Mouse (Mus musculus) forebrain, embryonic 16.5 days (tissue): ENCODE measurements around the gene Spag16. TPM values are rescaled to one million over a fixed set of nuclear protein-coding genes. Genes with fewer than 3 reads are reported as not detected.

Experiments used
- ATAC-seq: fragments of 200-750 bp; cut with Nextera tagmentation; 2 replicates; pipeline ENCODE4 v1.8.0; 2017; ENCODE audit warnings: mild to moderate bottlenecking, moderate library complexity
- H3K27ac ChIP-seq: fragments of 300-500 bp; sonication (generic); 2 replicates; pipeline ENCODE4 v1.5.1; 2014; ENCODE audit warnings: low read length, control low read depth
- H3K27me3 ChIP-seq: fragments of 300-500 bp; sonication (generic); replicated peaks from 2 replicates; pipeline ENCODE4 v1.6.1; 2014; ENCODE audit warnings: low read length; ENCODE audit not compliant: control insufficient read depth, insufficient read depth
- H3K36me3 ChIP-seq: fragments of 300-500 bp; sonication (generic); 2 replicates; pipeline ENCODE4 v1.6.1; 2014; ENCODE audit not compliant: control insufficient read depth, insufficient read depth
- H3K4me1 ChIP-seq: fragments of 300-500 bp; sonication (generic); replicated peaks from 2 replicates; pipeline ENCODE4 v1.6.1; 2014; ENCODE audit warnings: low read length; ENCODE audit not compliant: control insufficient read depth, insufficient read depth
- H3K4me2 ChIP-seq: fragments of 300-500 bp; sonication (generic); 2 replicates; pipeline ENCODE4 v1.6.1; 2014; ENCODE audit warnings: mild to moderate bottlenecking, low read length, control low read depth
- H3K4me3 ChIP-seq: fragments of 300-500 bp; sonication (generic); replicated peaks from 2 replicates; pipeline ENCODE4 v1.5.1; 2014; ENCODE audit warnings: mild to moderate bottlenecking, low read length, control low read depth
- H3K9ac ChIP-seq: fragments of 300-500 bp; sonication (generic); replicated peaks from 2 replicates; pipeline ENCODE4 v1.6.1; 2014; ENCODE audit warnings: low read depth, low read length, control low read depth
- H3K9me3 ChIP-seq: fragments of 300-500 bp; sonication (generic); 2 replicates; pipeline ENCODE4 v1.6.1; 2016; ENCODE audit warnings: low read length; ENCODE audit not compliant: control insufficient read depth
- WGBS: fragments of 180-500 bp; shearing (Covaris S2); extraction: QIAGEN DNeasy Blood & Tissue Kit; methylation state at CpG from one replicate; pipeline ENCODE4 v1.1.7; 2014; 5-methylcytosine and 5-hydroxymethylcytosine counted together
- polyA plus RNA-seq: library from polyadenylated mRNA; unstranded; fragments of >200 nt; fragmentation: Nextera tagmentation; extraction: Ambion mirVana; gene quantifications from 2 replicates; pipeline ENCODE4 v1.2.1, GENCODE M21; 2015

Spag16 gene
- polyA plus RNA-seq, 1 experiment from 2014 or later = 1.2 TPM

DNA sequence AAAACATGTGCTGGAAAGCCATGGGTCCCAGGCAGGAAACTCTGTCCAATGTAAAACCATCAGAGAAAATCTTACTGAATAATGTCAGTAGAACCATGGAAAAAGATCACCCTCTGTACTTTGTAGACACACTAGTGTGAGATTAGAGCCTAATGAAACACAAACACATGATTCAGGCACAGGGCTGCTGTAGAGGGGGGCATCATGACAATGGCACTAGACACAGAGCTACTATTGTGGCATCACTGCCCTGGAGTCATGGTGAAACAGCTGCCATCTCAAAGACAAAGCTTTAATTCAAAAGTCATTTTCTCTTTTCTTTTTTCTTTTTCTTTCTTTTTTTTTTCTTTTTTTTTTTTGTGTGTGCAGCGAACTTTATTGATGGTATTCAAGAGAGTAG lies 240.6 kb downstream of the Spag16 start:
- 44% methylated on average over 1 of the region's 1 CpGs for WGBS
- H3K4me3 ChIP-seq = no peak overlapping the region
- H3K9me3 ChIP-seq = no peaks in the 10 kb centered on the region
- H3K4me1 ChIP-seq = no peaks in the 10 kb centered on the region
- no peaks in the 10 kb centered on the region for H3K36me3 ChIP-seq
- no peak for ATAC-seq
- no peak overlapping the region for H3K4me2 ChIP-seq
- no peak overlapping the region for H3K9ac ChIP-seq
- no peaks in the 10 kb centered on the region for H3K27me3 ChIP-seq
- no peak overlapping the region for H3K27ac ChIP-seq

DNA sequence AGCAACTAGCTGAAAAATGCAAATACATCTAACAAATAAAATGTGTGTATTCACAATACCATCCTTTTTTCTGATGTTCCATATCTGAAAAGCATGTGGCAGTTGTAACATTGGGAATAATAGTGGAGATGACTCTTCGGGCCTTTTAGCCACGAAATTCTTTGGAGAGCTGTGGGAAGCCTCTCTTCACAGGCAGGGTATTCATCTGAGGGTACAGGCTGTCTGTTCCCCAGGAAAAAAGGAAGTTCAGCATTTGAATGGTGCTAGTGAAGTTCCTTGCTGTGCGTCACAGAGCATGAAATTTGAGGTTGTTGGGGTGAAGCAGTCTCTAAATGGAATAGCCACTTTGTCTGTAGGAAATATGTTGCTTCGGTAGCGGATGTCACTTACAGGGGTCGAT lies 246.7 kb downstream of the Spag16 start:
- H3K36me3 ChIP-seq = no peaks in the 10 kb centered on the region
- no peaks in the 10 kb centered on the region for H3K4me1 ChIP-seq
- no peaks in the 10 kb centered on the region for H3K27me3 ChIP-seq
- H3K9me3 ChIP-seq = no peaks in the 10 kb centered on the region
- no peak overlapping the region for H3K4me2 ChIP-seq
- WGBS = 28% methylated on average over 6 of the region's 6 CpGs
- no peak overlapping the region for H3K4me3 ChIP-seq
- H3K9ac ChIP-seq = no peak overlapping the region
- no peak overlapping the region for H3K27ac ChIP-seq
- ATAC-seq = no peak

DNA sequence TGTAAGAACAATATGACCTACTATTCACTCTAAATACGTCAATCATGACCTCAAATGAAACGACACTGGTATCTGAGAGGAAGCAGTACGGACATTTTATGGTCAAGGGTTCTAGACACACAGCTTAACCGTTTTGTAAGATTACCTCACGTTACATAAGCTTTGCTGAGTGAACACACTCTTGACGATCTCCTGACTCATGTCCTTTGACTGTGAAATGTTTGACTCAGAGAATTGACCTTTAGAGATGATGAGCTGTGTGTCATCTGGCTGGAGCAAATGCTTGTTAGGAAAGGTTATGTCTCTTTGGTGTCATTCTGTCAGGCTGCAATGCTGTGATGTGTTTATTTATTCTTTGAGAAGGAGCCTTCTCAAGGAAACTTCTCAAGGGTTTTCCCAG lies 252.0 kb downstream of the Spag16 start:
- Histone ChIP-seq H3K9me3 (no peaks in the 10 kb centered on the region), H3K4me2 (no peak overlapping the region), H3K27me3 (no peaks in the 10 kb centered on the region), H3K9ac (no peak overlapping the region), H3K4me3 (no peak overlapping the region), H3K27ac (no peak overlapping the region), H3K36me3 (no peaks in the 10 kb centered on the region), H3K4me1 (no peaks in the 10 kb centered on the region)
- 88% methylated on average over 6 of the region's 6 CpGs for WGBS
- ATAC-seq = no peak

DNA sequence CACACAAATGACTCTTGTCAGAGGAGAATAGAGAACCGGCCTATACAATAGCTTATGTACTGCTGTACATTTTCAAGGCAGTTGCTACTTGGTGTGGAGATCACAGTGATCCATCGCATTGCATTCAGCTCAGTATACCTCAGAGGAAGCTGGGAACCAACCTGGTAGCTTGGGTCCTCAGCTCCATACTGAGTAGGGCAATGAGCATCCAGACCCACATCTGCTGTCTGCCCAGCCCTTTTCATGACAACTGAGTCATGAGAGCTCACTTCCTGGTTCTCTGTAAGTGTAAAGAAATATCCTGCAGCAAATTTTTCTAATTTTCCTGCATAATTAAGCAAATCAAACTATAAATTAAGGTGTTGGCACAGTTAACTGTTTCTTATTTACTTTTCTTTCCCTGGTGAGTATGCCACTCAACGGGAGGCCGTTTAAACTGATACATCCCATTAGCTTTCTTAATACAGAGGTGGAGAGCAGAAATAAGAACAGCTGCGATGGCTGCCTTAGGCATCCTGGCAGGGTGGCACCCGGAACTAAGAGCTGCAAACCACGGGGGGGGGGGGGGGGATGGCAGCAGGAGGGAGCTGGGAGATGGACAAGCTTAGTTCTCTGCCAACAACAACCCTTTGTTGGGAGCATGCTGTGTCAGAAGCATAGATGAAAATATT lies 255.6 kb downstream of the Spag16 start:
- no peaks in the 10 kb centered on the region for H3K36me3 ChIP-seq
- H3K4me2 ChIP-seq = no peak overlapping the region
- no peaks in the 10 kb centered on the region for H3K4me1 ChIP-seq
- no peak overlapping the region for H3K4me3 ChIP-seq
- WGBS = 53% methylated on average over 7 of the region's 7 CpGs
- H3K27me3 ChIP-seq = no peaks in the 10 kb centered on the region
- ATAC-seq = no peak; the same call in 1 of the 2 replicates
- H3K9me3 ChIP-seq = no peaks in the 10 kb centered on the region
- H3K27ac ChIP-seq = no peak overlapping the region
- H3K9ac ChIP-seq = no peak overlapping the region

DNA sequence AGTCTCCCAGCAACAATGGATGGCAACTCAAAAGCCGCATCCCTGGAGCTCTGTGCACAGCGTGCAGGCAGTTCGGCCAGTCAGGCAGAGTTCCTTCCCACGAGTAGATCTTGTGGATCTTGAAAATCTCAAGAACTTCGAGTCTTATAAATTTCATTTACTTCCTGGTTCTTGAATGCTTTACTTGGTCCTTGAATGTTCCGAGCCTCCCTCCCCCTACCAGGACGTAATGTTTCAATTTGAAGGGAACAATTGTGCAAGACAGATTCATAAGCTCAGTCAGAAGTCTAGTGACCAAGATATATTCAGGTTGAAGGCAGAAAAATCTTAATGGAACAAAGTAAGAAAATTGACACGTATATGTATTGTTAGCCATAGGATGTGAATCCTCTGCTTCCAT lies 277.9 kb downstream of the Spag16 start:
- Histone ChIP-seq H3K4me2 (no peak overlapping the region), H3K9ac (no peak overlapping the region), H3K9me3 (no peaks in the 10 kb centered on the region), H3K27me3 (no peaks in the 10 kb centered on the region), H3K4me1 (no peaks in the 10 kb centered on the region), H3K36me3 (no peaks in the 10 kb centered on the region), H3K27ac (no peak overlapping the region), H3K4me3 (no peak overlapping the region)
- ATAC-seq = no peak
- WGBS = 92% methylated on average over 8 of the region's 8 CpGs

DNA sequence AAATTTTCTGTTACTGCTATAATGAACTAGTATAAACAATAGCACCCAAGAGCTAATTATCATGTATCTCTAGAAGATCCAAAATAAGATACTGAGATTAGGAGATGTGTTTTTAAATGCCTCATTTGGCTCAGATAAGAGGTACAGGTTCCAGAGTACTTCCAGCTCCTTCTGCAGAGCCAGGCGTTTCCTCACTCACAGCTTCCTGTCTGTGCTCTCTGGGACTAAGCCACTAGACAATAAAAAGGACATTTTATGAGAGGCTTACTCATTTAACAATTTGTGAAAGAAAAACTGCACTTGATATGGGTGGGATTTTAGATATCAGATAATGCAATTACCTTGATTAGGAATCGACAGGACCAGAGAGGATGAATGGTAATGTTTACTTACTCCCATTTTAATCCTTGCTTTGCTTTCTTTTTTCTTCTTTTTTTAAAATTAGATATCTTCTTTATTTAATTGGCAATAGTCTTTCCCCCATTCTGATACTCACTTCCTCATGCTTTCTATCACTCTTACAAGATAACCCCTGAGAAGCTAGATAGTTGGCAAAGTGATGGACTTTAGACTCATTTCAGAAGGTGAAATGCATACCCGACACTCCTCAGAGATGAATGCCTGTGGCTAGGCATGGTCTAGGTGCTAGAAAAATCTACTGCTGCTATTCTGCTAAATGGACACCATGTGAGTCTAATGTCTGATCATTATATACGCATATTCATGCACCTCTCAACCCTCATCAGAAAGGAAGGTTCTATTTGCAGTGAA lies 289.6 kb downstream of the Spag16 start:
- no peak overlapping the region for H3K4me3 ChIP-seq
- no peaks in the 10 kb centered on the region for H3K27me3 ChIP-seq
- H3K27ac ChIP-seq = no peak overlapping the region
- H3K9ac ChIP-seq = no peak overlapping the region
- H3K36me3 ChIP-seq = no peaks in the 10 kb centered on the region
- WGBS = 83% methylated on average over 4 of the region's 4 CpGs
- no peaks in the 10 kb centered on the region for H3K4me1 ChIP-seq
- no peak for ATAC-seq
- no peak overlapping the region for H3K4me2 ChIP-seq
- no peaks in the 10 kb centered on the region for H3K9me3 ChIP-seq

DNA sequence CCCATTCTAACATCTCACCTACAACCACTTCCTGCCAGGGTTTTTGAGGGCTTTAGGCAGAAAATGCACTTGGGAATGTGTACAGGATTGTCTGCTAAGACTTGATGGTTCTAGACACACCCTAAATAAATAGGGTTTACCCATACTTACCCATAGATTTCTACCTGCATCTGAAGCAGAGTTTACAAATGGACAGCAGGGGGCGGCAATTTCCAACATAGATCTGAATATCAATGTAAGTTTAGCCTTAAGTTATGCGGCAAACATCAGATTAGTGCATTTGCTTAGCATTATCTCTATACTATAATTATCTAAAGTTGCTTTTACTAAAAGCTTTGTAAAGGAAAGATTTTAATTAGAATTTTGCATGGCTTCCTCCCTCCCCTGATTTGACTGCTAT lies 301.3 kb downstream of the Spag16 start:
- no peak overlapping the region for H3K27ac ChIP-seq
- no peak overlapping the region for H3K4me2 ChIP-seq
- no peaks in the 10 kb centered on the region for H3K4me1 ChIP-seq
- no peak overlapping the region for H3K4me3 ChIP-seq
- H3K9me3 ChIP-seq = no peaks in the 10 kb centered on the region
- no peak for ATAC-seq
- no peaks in the 10 kb centered on the region for H3K36me3 ChIP-seq
- H3K9ac ChIP-seq = no peak overlapping the region
- 53% methylated on average over 2 of the region's 2 CpGs for WGBS
- H3K27me3 ChIP-seq = no peaks in the 10 kb centered on the region

DNA sequence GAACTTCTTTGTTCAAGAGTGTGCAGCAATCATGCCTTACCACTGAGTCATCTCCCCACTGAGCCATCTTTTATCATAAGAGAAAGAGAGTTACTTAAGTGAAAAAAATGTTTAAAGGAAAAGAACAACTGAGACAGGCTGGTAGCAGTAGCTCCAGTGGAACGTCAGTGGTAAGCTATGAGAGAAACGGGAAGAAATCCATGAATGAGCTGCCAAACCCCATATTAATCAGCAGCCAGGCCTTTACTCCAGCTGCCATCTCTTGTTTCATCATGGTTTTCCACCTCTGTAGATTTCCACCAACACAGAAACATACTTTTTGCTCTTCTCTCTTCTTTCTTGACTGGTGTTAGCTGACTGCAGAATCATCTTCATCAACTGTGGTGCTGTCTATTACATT lies 308.8 kb downstream of the Spag16 start:
- Histone ChIP-seq H3K27ac (no peak overlapping the region), H3K9ac (no peak overlapping the region), H3K4me3 (no peak overlapping the region), H3K36me3 (no peaks in the 10 kb centered on the region), H3K9me3 (no peaks in the 10 kb centered on the region), H3K4me2 (no peak overlapping the region), H3K4me1 (no peaks in the 10 kb centered on the region), H3K27me3 (no peaks in the 10 kb centered on the region)
- 76% methylated on average over 2 of the region's 2 CpGs for WGBS
- no peak for ATAC-seq

DNA sequence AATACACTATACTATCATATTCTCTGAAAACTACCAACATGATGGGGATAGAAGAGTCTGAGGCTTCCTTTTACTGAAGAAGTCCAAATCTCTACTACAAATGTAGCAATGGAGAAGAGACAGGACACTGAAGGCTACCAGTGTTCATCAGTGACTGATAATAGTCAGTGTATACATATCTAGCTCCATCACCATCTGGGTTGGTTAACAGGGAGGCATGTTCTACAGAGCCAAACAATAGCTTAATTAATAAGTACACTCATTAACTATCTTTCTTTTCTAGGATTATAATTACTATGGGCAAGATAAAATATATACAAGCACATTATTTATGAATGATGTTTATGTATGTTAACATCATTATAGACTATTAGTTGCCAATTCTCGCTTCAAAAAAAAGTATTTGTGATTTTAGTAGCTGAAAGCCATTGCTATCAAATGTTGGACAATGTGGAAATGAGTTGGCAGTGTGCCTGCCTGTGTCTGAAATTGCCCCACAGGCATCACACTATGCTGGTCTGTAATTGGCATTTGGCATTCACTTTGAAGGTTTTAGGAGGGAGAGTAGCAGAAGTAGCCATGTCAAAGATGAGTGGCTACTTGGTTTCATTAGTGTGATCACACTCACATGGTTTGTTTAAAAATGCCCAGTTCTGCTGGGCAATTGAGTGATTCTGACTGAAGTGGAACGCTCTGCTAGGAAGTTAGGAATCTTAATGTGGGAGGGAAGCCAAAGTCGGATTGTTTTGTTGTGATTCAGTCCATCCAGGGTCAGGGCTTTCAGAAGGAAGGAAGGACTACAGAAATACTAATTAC lies 338.8 kb downstream of the Spag16 start:
- H3K4me3 ChIP-seq = no peak overlapping the region
- H3K9me3 ChIP-seq = no peaks in the 10 kb centered on the region
- peak; percentile 74 for ATAC-seq
- no peak overlapping the region for H3K4me2 ChIP-seq
- no peaks in the 10 kb centered on the region for H3K4me1 ChIP-seq
- no peaks in the 10 kb centered on the region for H3K36me3 ChIP-seq
- H3K9ac ChIP-seq = no peak overlapping the region
- no peaks in the 10 kb centered on the region for H3K27me3 ChIP-seq
- H3K27ac ChIP-seq = no peak overlapping the region
- WGBS = 29% methylated on average over 3 of the region's 3 CpGs
